Mouse (Mus musculus) myocyte (in vitro differentiated cells): ENCODE results near the gene Fam149a. TPM values are rescaled to one million over a fixed set of nuclear protein-coding genes. Genes with fewer than 3 reads are reported as not detected.

Experiments used
- H3K27me3 ChIP-seq: one replicate; pipeline ENCODE4 v1.6.1; 2011; ENCODE audit not compliant: control insufficient read depth, insufficient read depth, insufficient read length
- H3K36me3 ChIP-seq: one replicate; pipeline ENCODE4 v1.6.1; 2011; ENCODE audit not compliant: control insufficient read depth, insufficient read depth
- H3K4me2 ChIP-seq: one replicate; pipeline ENCODE4 v1.6.1; 2011; ENCODE audit warnings: low read depth, control low read depth
- H3K4me3 ChIP-seq: one replicate; pipeline ENCODE4 v1.5.1; 2011; ENCODE audit warnings: mild to moderate bottlenecking, control low read depth, moderate library complexity
- H3K79me2 ChIP-seq: one replicate; pipeline ENCODE4 v1.6.1; 2011; ENCODE audit not compliant: control insufficient read depth, insufficient read depth
- H3ac ChIP-seq: one replicate; pipeline ENCODE4 v1.6.1; 2011; ENCODE audit not compliant: control insufficient read depth, insufficient read length
- CEBPB ChIP-seq: IDR thresholded peaks from 2 replicates; pipeline ENCODE4 v1.6.1; 2011; ENCODE audit warnings: mild to moderate bottlenecking, moderate library complexity; ENCODE audit not compliant: poor library complexity, insufficient read depth, severe bottlenecking
- E2F4 ChIP-seq: IDR thresholded peaks from one replicate; pipeline ENCODE4 v1.6.1; 2011; ENCODE audit warnings: mild to moderate bottlenecking, control low read depth, moderate library complexity; ENCODE audit not compliant: insufficient read depth
- MAX ChIP-seq: IDR thresholded peaks from one replicate; pipeline ENCODE4 v1.6.1; 2011; ENCODE audit warnings: low read depth, mild to moderate bottlenecking, control low read depth
- MYOD1 ChIP-seq, 3 experiments: IDR thresholded peaks; one replicate each; pipeline ENCODE4 v1.6.1; 2011; ENCODE audit warnings: control low read depth in 2 of 3, low read depth in 2 of 3, mild to moderate bottlenecking in 2 of 3, moderate library complexity in 1 of 3; ENCODE audit not compliant: insufficient read length in 2 of 3, control insufficient read depth in 1 of 3
- MYOG ChIP-seq, 3 experiments: IDR thresholded peaks; one replicate each; pipeline ENCODE4 v1.6.1; 2011; ENCODE audit warnings: control low read depth in 2 of 3, low read depth in 2 of 3, mild to moderate bottlenecking in 2 of 3; ENCODE audit not compliant: insufficient read length in 2 of 3, control insufficient read depth in 1 of 3, insufficient read depth in 1 of 3
- POLR2A ChIP-seq: IDR thresholded peaks from one replicate; pipeline ENCODE4 v1.6.1; 2011; ENCODE audit warnings: low read depth, mild to moderate bottlenecking, control low read depth, moderate library complexity; ENCODE audit not compliant: insufficient read length
- POLR2AphosphoS2 ChIP-seq: IDR thresholded peaks from one replicate; pipeline ENCODE4 v1.6.1; 2011; ENCODE audit warnings: low read depth, control low read depth; ENCODE audit not compliant: insufficient read length
- REST ChIP-seq: IDR thresholded peaks from one replicate; pipeline ENCODE4 v1.6.1; 2011; ENCODE audit warnings: mild to moderate bottlenecking, control low read depth, moderate library complexity; ENCODE audit not compliant: insufficient read depth, insufficient read length
- SRF ChIP-seq: IDR thresholded peaks from one replicate; pipeline ENCODE4 v1.6.1; 2011; ENCODE audit warnings: low read depth; ENCODE audit not compliant: control insufficient read depth, insufficient read length
- TCF12 ChIP-seq: IDR thresholded peaks from one replicate; pipeline ENCODE4 v1.6.1; 2011; ENCODE audit warnings: mild to moderate bottlenecking, control low read depth; ENCODE audit not compliant: poor library complexity, insufficient read depth, severe bottlenecking
- TCF3 ChIP-seq: IDR thresholded peaks from one replicate; pipeline ENCODE4 v1.6.1; 2011; ENCODE audit warnings: low read depth, control low read depth; ENCODE audit not compliant: insufficient read length
- USF1 ChIP-seq: IDR thresholded peaks from one replicate; pipeline ENCODE4 v1.6.1; 2011; ENCODE audit warnings: low read depth, mild to moderate bottlenecking, control low read depth, moderate library complexity
- polyA plus RNA-seq: library from polyadenylated mRNA; unstranded; fragments of >200 nt; fragmentation: generic; extraction: Trizol; gene quantifications from one replicate; pipeline ENCODE4 v1.2.1, GENCODE M21; 2012; ENCODE audit warnings: missing spikeins

Fam149a gene
- polyA plus RNA-seq, 1 experiment = 0.59 TPM

- no peaks in the 10 kb centered on the region for H3K79me2 ChIP-seq
- H3ac ChIP-seq = no peak overlapping the region
- H3K36me3 ChIP-seq = no peaks in the 10 kb centered on the region
- no peak for TF ChIP-seq MYOD1 (IDR thresholded peaks at IDR 0.05; ENCODE audit: control insufficient read depth in 1 of 3, insufficient read length in 2 of 3, low read depth in 2 of 3)
- TF ChIP-seq REST = no peak
- TF ChIP-seq POLR2AphosphoS2 = no peak
- no peak for TF ChIP-seq E2F4
- TF ChIP-seq CEBPB = no peak
- TF ChIP-seq POLR2A = no peak
- TF ChIP-seq MAX = no peak
- TF ChIP-seq MYOG (IDR thresholded peaks at IDR 0.05; ENCODE audit: control insufficient read depth in 1 of 3, insufficient read depth in 1 of 3, insufficient read length in 2 of 3, low read depth in 2 of 3) = no peak
- TF ChIP-seq SRF = no peak
- H3K4me3 ChIP-seq = peak overlapping the region; percentile 29
- peak overlapping the region; percentile 88 for H3K4me2 ChIP-seq
- H3K27me3 ChIP-seq = peaks cover 5% of the 10 kb centered on the region
Measured at GRCm38 (mm10) chr8:45410146-45410880, 28.2 kb upstream of the Fam149a start.

GRCm38 (mm10) chr8:45409702-45410101, 27.6 kb upstream of the Fam149a start:
- peaks cover 4% of the 10 kb centered on the region for H3K27me3 ChIP-seq
- H3K36me3 ChIP-seq = no peaks in the 10 kb centered on the region
- no peaks in the 10 kb centered on the region for H3K79me2 ChIP-seq
- H3ac ChIP-seq = no peak overlapping the region
- H3K4me2 ChIP-seq = peak overlapping the region; percentile 88
- no peak for TF ChIP-seq SRF
- TF ChIP-seq TCF3 = no peak
- no peak for TF ChIP-seq TCF12
- TF ChIP-seq POLR2A = no peak
- no peak for TF ChIP-seq MYOD1 (IDR thresholded peaks at IDR 0.05; ENCODE audit: control insufficient read depth in 1 of 3, insufficient read length in 2 of 3, low read depth in 2 of 3)
- TF ChIP-seq CEBPB = no peak
- TF ChIP-seq E2F4 = no peak
- TF ChIP-seq POLR2AphosphoS2 = no peak
- TF ChIP-seq MYOG (IDR thresholded peaks at IDR 0.05; ENCODE audit: control insufficient read depth in 1 of 3, insufficient read depth in 1 of 3, insufficient read length in 2 of 3, low read depth in 2 of 3) = no peak
- no peak for TF ChIP-seq REST
- TF ChIP-seq MAX = no peak
- no peak for TF ChIP-seq USF1
- peak overlapping the region; percentile 29 for H3K4me3 ChIP-seq

- TF ChIP-seq SRF = no peak
- no peak for TF ChIP-seq REST
- Histone ChIP-seq H3K4me3 (no peak overlapping the region), H3K36me3 (no peaks in the 10 kb centered on the region), H3K4me2 (no peak overlapping the region), H3ac (no peak overlapping the region), H3K79me2 (no peaks in the 10 kb centered on the region), H3K27me3 (peaks cover 15% of the 10 kb centered on the region)
Measured at GRCm38 (mm10) chr8:45383250-45383649, 1.2 kb upstream of the Fam149a start.

- Histone ChIP-seq H3K27me3 (peaks cover 15% of the 10 kb centered on the region), H3K4me3 (no peak overlapping the region), H3K36me3 (no peaks in the 10 kb centered on the region), H3K79me2 (no peaks in the 10 kb centered on the region), H3K4me2 (no peak overlapping the region), H3ac (no peak overlapping the region)
- no peak for TF ChIP-seq USF1
- no peak for TF ChIP-seq POLR2AphosphoS2
- no peak for TF ChIP-seq MAX
- TF ChIP-seq TCF12 = no peak
- TF ChIP-seq TCF3 = no peak
- TF ChIP-seq MYOG (IDR thresholded peaks at IDR 0.05; ENCODE audit: control insufficient read depth in 1 of 3, insufficient read depth in 1 of 3, insufficient read length in 2 of 3, low read depth in 2 of 3) = no peak
- TF ChIP-seq POLR2A = no peak
- no peak for TF ChIP-seq SRF
- no peak for TF ChIP-seq E2F4
- no peak for TF ChIP-seq REST
- TF ChIP-seq MYOD1 (IDR thresholded peaks at IDR 0.05; ENCODE audit: control insufficient read depth in 1 of 3, insufficient read length in 2 of 3, low read depth in 2 of 3) = no peak
- TF ChIP-seq CEBPB = no peak
Measured at GRCm38 (mm10) chr8:45381075-45381962, 772 bp downstream of the Fam149a start.
